Mouse (Mus musculus) liver, embryonic 14.5 days (tissue): ENCODE data around the gene Sco2. TPM values are rescaled to one million over a fixed set of nuclear protein-coding genes. Genes with fewer than 3 reads are reported as not detected.

ENCODE experiments used
- ATAC-seq: fragments of 200-750 bp; cut with Nextera tagmentation; 2 replicates; pipeline ENCODE4 v1.8.0; 2017; ENCODE audit warnings: moderate number of reproducible peaks, mild to moderate bottlenecking, moderate library complexity; ENCODE audit not compliant: insufficient read depth
- DNase-seq, 3 experiments: peaks; one replicate each; pipeline ENCODE4 v3.0.0-alpha.2; 2012 to 2013; ENCODE audit warnings: low read depth in 3 of 3, low spot score in 3 of 3
- H3K27ac ChIP-seq: fragments of 300-500 bp; sonication (generic); 2 replicates; pipeline ENCODE4 v1.5.1; 2014; ENCODE audit warnings: moderate library complexity, mild to moderate bottlenecking, control low read depth, inconsistent platforms
- H3K27me3 ChIP-seq: fragments of 300-500 bp; sonication (generic); 2 replicates; pipeline ENCODE4 v1.6.1; 2014; ENCODE audit warnings: mild to moderate bottlenecking, low read length, moderate library complexity; ENCODE audit not compliant: control insufficient read depth, insufficient read depth
- H3K36me3 ChIP-seq: fragments of 300-500 bp; sonication (generic); replicated peaks from 2 replicates; pipeline ENCODE4 v1.6.1; 2014; ENCODE audit warnings: low read depth; ENCODE audit not compliant: control insufficient read depth, insufficient read depth
- H3K4me1 ChIP-seq, 2 experiments: fragments of 200-500 bp in 1 of 2; fragments of 300-500 bp in 1 of 2; sonication (generic) in 1 of 2; replicated peaks; 2 replicates each; pipeline ENCODE4 v1.6.1; 2012 to 2014; ENCODE audit warnings: antibody characterized with exemption in 1 of 2, inconsistent platforms in 1 of 2, low read length in 1 of 2; ENCODE audit not compliant: control insufficient read depth in 2 of 2, insufficient read depth in 2 of 2
- H3K4me2 ChIP-seq: fragments of 300-500 bp; sonication (generic); 2 replicates; pipeline ENCODE4 v1.6.1; 2014; ENCODE audit warnings: low read depth, mild to moderate bottlenecking, control low read depth, moderate library complexity
- H3K4me3 ChIP-seq, 2 experiments: fragments of 200-500 bp in 1 of 2; fragments of 300-500 bp in 1 of 2; sonication (generic) in 1 of 2; 2 replicates each; pipeline ENCODE4 v1.5.1; 2012 to 2014; ENCODE audit warnings: low read depth in 2 of 2, low read length in 2 of 2, mild to moderate bottlenecking in 2 of 2, control low read depth in 1 of 2, inconsistent platforms in 1 of 2, moderate library complexity in 1 of 2; ENCODE audit not compliant: insufficient read depth in 1 of 2
- H3K9ac ChIP-seq: fragments of 300-500 bp; sonication (generic); replicated peaks from 2 replicates; pipeline ENCODE4 v1.6.1; 2014; ENCODE audit warnings: mild to moderate bottlenecking, control low read depth, moderate library complexity
- H3K9me3 ChIP-seq: fragments of 300-500 bp; sonication (generic); 2 replicates; pipeline ENCODE4 v1.6.1; 2016; ENCODE audit warnings: low read length, mixed read lengths; ENCODE audit not compliant: control insufficient read depth
- CTCF ChIP-seq: IDR thresholded peaks from 2 replicates; pipeline ENCODE4 v1.5.1; 2016; ENCODE audit warnings: antibody characterized with exemption, low read depth, control low read depth
- EP300 ChIP-seq: IDR thresholded peaks from 2 replicates; pipeline ENCODE4 v1.6.1; 2016; ENCODE audit warnings: antibody characterized with exemption, low read depth
- WGBS: fragments of 180-500 bp; shearing (Covaris S2); extraction: QIAGEN DNeasy Blood & Tissue Kit; methylation state at CpG from one replicate; pipeline ENCODE4 v1.1.7; 2014; ENCODE audit not compliant: insufficient replicate concordance; 5-methylcytosine and 5-hydroxymethylcytosine counted together
- polyA plus RNA-seq, 2 experiments: library from polyadenylated mRNA; depleted of rRNA in 1 of 2; stranded (reverse) in 1 of 2; unstranded in 1 of 2; fragments of >200 nt; fragmentation: Nextera tagmentation in 1 of 2; extraction: Ambion mirVana in 1 of 2; gene quantifications; 2 replicates each; pipeline versions ENCODE4 v1.2.1 to v1.2.3; 2012 to 2014

Gene Sco2
- polyA plus RNA-seq, 2 experiments: 2.8 to 10.7 TPM

- H3K27me3 ChIP-seq: peaks cover 28% of the 10 kb centered on the region
- peaks cover 0 to 4% of the 10 kb centered on the region in 2 experiments; a peak in 1 of 4 replicates for H3K4me1 ChIP-seq
- 52% methylated on average over 9 of the region's 9 CpGs for WGBS
- H3K4me3 ChIP-seq: peak overlapping the region; percentile 69 to 82
- TF ChIP-seq EP300 (no peak), CTCF (no peak)
- H3K27ac ChIP-seq: no peak overlapping the region
- H3K36me3 ChIP-seq: peaks cover 33% of the 10 kb centered on the region
- H3K4me2 ChIP-seq: peak overlapping the region; percentile 75
- DNase-seq (no peak), ATAC-seq (no peak)
- H3K9ac ChIP-seq: peak overlapping the region; percentile 85
- no peaks in the 10 kb centered on the region for H3K9me3 ChIP-seq
Measured at GRCm38 (mm10) chr15:89374340-89374739, 694 bp upstream of the Sco2 start.

DNA sequence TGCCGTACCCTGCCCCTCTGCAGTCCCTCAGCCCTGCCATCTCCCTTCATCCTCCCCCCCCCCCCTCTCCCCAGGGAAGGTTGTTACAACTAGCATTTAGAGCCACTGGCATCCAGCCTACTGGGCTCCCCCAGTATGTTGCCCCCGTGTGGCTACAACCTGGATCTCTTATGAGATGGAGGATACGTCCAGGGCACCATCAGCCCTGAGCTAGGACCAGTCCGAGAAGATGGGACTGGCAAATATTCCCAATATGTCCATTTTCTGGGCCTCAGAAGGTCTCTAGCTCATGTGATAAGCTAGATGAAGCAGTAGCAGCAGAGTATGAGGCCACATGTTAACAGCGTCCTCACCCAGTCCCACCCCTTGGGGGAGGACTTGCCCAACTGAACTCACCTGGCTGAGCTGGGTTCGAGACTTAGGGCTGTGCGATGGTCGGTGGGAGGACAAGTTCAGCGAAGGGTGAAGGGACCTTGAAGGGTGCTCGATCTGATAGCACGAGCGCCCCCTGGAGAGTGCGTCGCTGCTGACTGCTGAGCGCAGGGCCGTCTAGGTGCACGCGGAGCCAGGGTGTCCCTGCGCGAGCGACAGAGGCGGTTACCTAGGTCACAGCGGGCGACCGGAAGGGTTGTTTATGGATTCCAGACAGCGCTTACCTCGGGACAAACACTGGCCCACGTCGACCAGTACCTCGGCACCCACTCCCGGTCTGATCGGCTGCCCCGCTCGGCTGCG, 452 bp downstream of the Sco2 start:
- peak overlapping the region; percentile 69 to 82 for H3K4me3 ChIP-seq
- H3K27ac ChIP-seq: peak overlapping the region; percentile 35
- H3K9me3 ChIP-seq: no peaks in the 10 kb centered on the region
- H3K9ac ChIP-seq: peak overlapping the region; percentile 85
- 1% methylated on average over 35 of the region's 35 CpGs for WGBS
- peaks cover 17% of the 10 kb centered on the region for H3K27me3 ChIP-seq
- peak; percentile 88 for TF ChIP-seq CTCF
- TF ChIP-seq EP300: no peak
- DNase-seq (peak; percentile 69 to 79 (median 74)), ATAC-seq (peak; percentile 84)
- peaks cover 0 to 4% of the 10 kb centered on the region in 2 experiments; a peak in 1 of 4 replicates for H3K4me1 ChIP-seq
- peak overlapping the region; percentile 75 for H3K4me2 ChIP-seq
- H3K36me3 ChIP-seq: peaks cover 44% of the 10 kb centered on the region

GRCm38 (mm10) chr15:89372536-89372935, 1.1 kb downstream of the Sco2 start:
- Histone ChIP-seq H3K9me3 (no peaks in the 10 kb centered on the region), H3K4me2 (peak overlapping the region; percentile 75), H3K27ac (no peak overlapping the region), H3K4me1 (peaks cover 0 to 4% of the 10 kb centered on the region in 2 experiments; a peak in 1 of 4 replicates), H3K36me3 (peaks cover 51% of the 10 kb centered on the region), H3K27me3 (peaks cover 10% of the 10 kb centered on the region), H3K9ac (no peak overlapping the region), H3K4me3 (0 out of 4 replicates have a peak overlapping the region, but pooled peaks of 1 of the 2 experiments have one; percentile 69)
- no peak for ATAC-seq
- WGBS: 77% methylated on average over 7 of the region's 7 CpGs
- TF ChIP-seq CTCF: no peak
- TF ChIP-seq EP300: no peak
- no peak for DNase-seq

DNA sequence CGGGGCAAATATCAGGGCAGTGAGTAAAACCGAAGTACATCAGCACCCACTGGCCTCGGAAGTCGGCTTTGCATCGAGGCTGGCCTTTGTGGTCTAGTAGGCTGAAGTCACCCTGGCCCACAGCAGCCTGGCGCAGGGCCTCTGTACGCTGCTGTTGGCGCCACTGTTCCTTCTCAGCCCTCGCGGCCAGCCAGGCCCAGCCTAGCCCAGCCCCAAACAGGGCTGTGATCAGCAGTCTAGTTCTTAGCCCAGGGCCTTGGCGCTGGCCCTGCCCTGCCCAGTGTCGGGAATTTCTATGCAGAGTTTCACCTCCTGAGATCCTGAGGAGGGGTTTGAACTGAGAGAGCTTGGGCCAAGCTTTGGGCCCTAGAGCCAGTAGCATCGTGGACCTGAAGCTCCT, 1.6 kb downstream of the Sco2 start:
- no peak overlapping the region for H3K4me2 ChIP-seq
- TF ChIP-seq CTCF (no peak), EP300 (no peak)
- H3K27me3 ChIP-seq: peaks cover 6% of the 10 kb centered on the region; the same call in 1 of the 2 replicates
- peaks cover 55% of the 10 kb centered on the region for H3K36me3 ChIP-seq
- DNase-seq (no peak), ATAC-seq (no peak)
- WGBS: 84% methylated on average over 13 of the region's 13 CpGs
- H3K27ac ChIP-seq: no peak overlapping the region
- no peak overlapping the region for H3K4me3 ChIP-seq
- H3K9ac ChIP-seq: no peak overlapping the region
- 0 out of 4 replicates have a peak, but pooled peaks cover 0 to 3% of the 10 kb centered on the region in 2 experiments for H3K4me1 ChIP-seq
- H3K9me3 ChIP-seq: no peaks in the 10 kb centered on the region

GRCm38 (mm10) chr15:89365141-89365551, 8.5 kb downstream of the Sco2 start:
- Histone ChIP-seq H3K27ac (no peak overlapping the region), H3K9ac (no peak overlapping the region), H3K4me2 (no peak overlapping the region), H3K36me3 (peaks cover 98% of the 10 kb centered on the region), H3K27me3 (no peaks in the 10 kb centered on the region), H3K4me1 (no peaks in the 10 kb centered on the region), H3K4me3 (no peak overlapping the region), H3K9me3 (no peaks in the 10 kb centered on the region)
- no peak for DNase-seq
- 87% methylated on average over 4 of the region's 4 CpGs for WGBS
- no peak for ATAC-seq
- TF ChIP-seq CTCF (no peak), EP300 (no peak)
